Mouse (Mus musculus): ENCODE data around the gene Celf2.

The Celf2 gene

GRCm38 (mm10) chr2:6732026-6732425 is 777.3 kb downstream of the Celf2 start:
- DNase-seq (ENCODE audit: low spot score in 2 of 2) = no peak

- no peak for DNase-seq (ENCODE audit: low spot score in 2 of 2)
Observed at GRCm38 (mm10) chr2:6730860-6731259, 778.5 kb downstream of the Celf2 start.

- no peak for DNase-seq (ENCODE audit: low spot score in 2 of 2)
Observed at GRCm38 (mm10) chr2:6729984-6730383, 779.4 kb downstream of the Celf2 start.

GRCm38 (mm10) chr2:6728840-6729252 is 780.5 kb downstream of the Celf2 start:
- DNase-seq (ENCODE audit: low spot score in 2 of 2) = no peak

GRCm38 (mm10) chr2:6727366-6727765 is 782.0 kb downstream of the Celf2 start:
- DNase-seq (ENCODE audit: low spot score in 2 of 2) = no peak

- no peak for DNase-seq (ENCODE audit: low spot score in 2 of 2)
Observed at GRCm38 (mm10) chr2:6726071-6726470, 783.3 kb downstream of the Celf2 start.

- DNase-seq (ENCODE audit: low spot score in 2 of 2) = no peak
Observed at GRCm38 (mm10) chr2:6723602-6724001, 785.8 kb downstream of the Celf2 start.

GRCm38 (mm10) chr2:6721460-6722401 is 787.6 kb downstream of the Celf2 start:
- no peak for DNase-seq (ENCODE audit: low spot score in 2 of 2)

GRCm38 (mm10) chr2:6720753-6721459 is 788.5 kb downstream of the Celf2 start:
- no peak for DNase-seq (ENCODE audit: low spot score in 2 of 2)

- DNase-seq (ENCODE audit: low spot score in 2 of 2) = no peak
Observed at GRCm38 (mm10) chr2:6718864-6719263, 790.5 kb downstream of the Celf2 start.

- no peak for DNase-seq (ENCODE audit: low spot score in 2 of 2)
Observed at GRCm38 (mm10) chr2:6717953-6718352, 791.4 kb downstream of the Celf2 start.

GRCm38 (mm10) chr2:6715562-6715961 is 793.8 kb downstream of the Celf2 start:
- no peak for DNase-seq (ENCODE audit: low spot score in 2 of 2)

- DNase-seq (ENCODE audit: low spot score in 2 of 2) = no peak
Observed at GRCm38 (mm10) chr2:6713529-6713928, 795.8 kb downstream of the Celf2 start.

- no peak for DNase-seq (ENCODE audit: low spot score in 2 of 2)
Observed at GRCm38 (mm10) chr2:6710687-6711430, 798.5 kb downstream of the Celf2 start.

- no peak for DNase-seq (ENCODE audit: low spot score in 2 of 2)
Observed at GRCm38 (mm10) chr2:6707959-6708519, 801.3 kb downstream of the Celf2 start.

GRCm38 (mm10) chr2:6707276-6707675 is 802.1 kb downstream of the Celf2 start:
- DNase-seq (ENCODE audit: low spot score in 2 of 2) = no peak

GRCm38 (mm10) chr2:6705929-6706739 is 803.2 kb downstream of the Celf2 start:
- no peak for DNase-seq (ENCODE audit: low spot score in 2 of 2)

GRCm38 (mm10) chr2:6705475-6705874 is 803.9 kb downstream of the Celf2 start:
- DNase-seq (ENCODE audit: low spot score in 2 of 2) = no peak

- no peak for DNase-seq (ENCODE audit: low spot score in 2 of 2)
Observed at GRCm38 (mm10) chr2:6704804-6705203, 804.6 kb downstream of the Celf2 start.

GRCm38 (mm10) chr2:6704342-6704741 is 805.0 kb downstream of the Celf2 start:
- no peak for DNase-seq (ENCODE audit: low spot score in 2 of 2)

- no peak for DNase-seq (ENCODE audit: low spot score in 2 of 2)
Observed at GRCm38 (mm10) chr2:6696326-6696725, 813.0 kb downstream of the Celf2 start.
